Comparison of ENCODE assay signal across 8 mouse cellular contexts in genomic region chr11:62878728-62879127, GRCm38 (mm10). TPM values are rescaled to one million over a fixed set of nuclear protein-coding genes. Genes with fewer than 3 reads are reported as not detected.
A peak's percentile ranks its signal among the peaks of the same experiment; 100 is the strongest.
DNase-seq lines count a peak whose midpoint lies in the region; ATAC-seq and TF ChIP-seq lines count a peak whose summit lies in the region.

No protein-coding gene starts in this region.

- 22% methylated on average over 9 of the region's 9 CpGs for WGBS in kidney, postnatal 0 days
- 32% methylated on average over 9 of the region's 9 CpGs for WGBS in hindbrain, embryonic 10.5 days
- WGBS in midbrain, embryonic 12.5 days: 30% methylated on average over 9 of the region's 9 CpGs

- H3K4me2 ChIP-seq in kidney, postnatal 0 days (ENCODE audit: low read length): peak overlapping the region; percentile 69
- peak overlapping the region; percentile 73 for H3K4me2 ChIP-seq in midbrain, embryonic 12.5 days (replicated peaks)

- no peak overlapping the region for H3K9ac ChIP-seq in kidney, postnatal 0 days (ENCODE audit: low read depth, low read length)
- H3K9ac ChIP-seq in midbrain, embryonic 12.5 days (replicated peaks): peak overlapping the region; percentile 76; the same call in 1 of the 2 replicates

- TF ChIP-seq CTCF in kidney, postnatal 0 days (IDR thresholded peaks at IDR 0.05; ENCODE audit: low read depth): no peak

- no peak overlapping the region for H3K27ac ChIP-seq in kidney, postnatal 0 days
- peak overlapping the region; percentile 77 for H3K27ac ChIP-seq in brown adipose tissue, adult 24 weeks (replicated peaks; ENCODE audit: low read depth, low read length)
- peak overlapping the region; percentile 93 for H3K27ac ChIP-seq in hindbrain, embryonic 10.5 days
- H3K27ac ChIP-seq in midbrain, embryonic 12.5 days (replicated peaks): no peak overlapping the region

- H3K9me3 ChIP-seq in kidney, postnatal 0 days (replicated peaks; ENCODE audit: low read length): no peaks in the 10 kb centered on the region
- no peaks in the 10 kb centered on the region for H3K9me3 ChIP-seq in hindbrain, embryonic 10.5 days
- no peaks in the 10 kb centered on the region for H3K9me3 ChIP-seq in midbrain, embryonic 12.5 days

- ATAC-seq in kidney, postnatal 0 days (replicated peaks; ENCODE audit: low FRiP score, low read depth): no peak
- peak; percentile 44 for ATAC-seq in midbrain, embryonic 12.5 days (ENCODE audit: low FRiP score, low read depth)

- no peaks in the 10 kb centered on the region for H3K4me1 ChIP-seq in kidney, postnatal 0 days (replicated peaks; ENCODE audit: insufficient read depth, low read length)
- H3K4me1 ChIP-seq in brown adipose tissue, adult 24 weeks (ENCODE audit: control insufficient read depth, insufficient read depth, insufficient read length, low read length): no peaks in the 10 kb centered on the region
- peaks cover 17% of the 10 kb centered on the region; the same call in 1 of the 2 replicates for H3K4me1 ChIP-seq in hindbrain, embryonic 10.5 days (replicated peaks)
- H3K4me1 ChIP-seq in midbrain, embryonic 12.5 days: peaks cover 4% of the 10 kb centered on the region; the same call in 1 of the 2 replicates

- no peak for DNase-seq in kidney, postnatal 0 days (ENCODE audit: low spot score)
- DNase-seq in kidney, postnatal 10 days: no peak
- DNase-seq in hindbrain, embryonic 10.5 days (ENCODE audit: low spot score): no peak
- no peak for DNase-seq in urinary bladder, adult 2 months (ENCODE audit: low spot score)
- no peak for DNase-seq in Muller cell, postnatal 12 days (ENCODE audit: inconsistent ontology term)
- DNase-seq in spleen, postnatal 36 days (ENCODE audit: low spot score in 2 of 2): no peak

- no peaks in the 10 kb centered on the region for H3K27me3 ChIP-seq in kidney, postnatal 0 days (ENCODE audit: insufficient read depth, low read length)
- H3K27me3 ChIP-seq in hindbrain, embryonic 10.5 days (ENCODE audit: insufficient read depth, poor library complexity, severe bottlenecking): no peaks in the 10 kb centered on the region
- no peaks in the 10 kb centered on the region for H3K27me3 ChIP-seq in midbrain, embryonic 12.5 days

- no peaks in the 10 kb centered on the region for H3K36me3 ChIP-seq in kidney, postnatal 0 days (ENCODE audit: insufficient read depth, low read length)
- H3K36me3 ChIP-seq in hindbrain, embryonic 10.5 days: peaks cover 5% of the 10 kb centered on the region
- 0 out of 2 replicates have a peak, but pooled peaks cover under 1% of the 10 kb centered on the region for H3K36me3 ChIP-seq in midbrain, embryonic 12.5 days

- peak overlapping the region; percentile 67 for H3K4me3 ChIP-seq in kidney, postnatal 0 days (replicated peaks; ENCODE audit: low read depth, low read length)
- peak overlapping the region; percentile 50 for H3K4me3 ChIP-seq in brown adipose tissue, adult 24 weeks (ENCODE audit: insufficient read depth, low read depth, low read length)
- H3K4me3 ChIP-seq in hindbrain, embryonic 10.5 days: peak overlapping the region; percentile 83
- H3K4me3 ChIP-seq in midbrain, embryonic 12.5 days: peak overlapping the region; percentile 79

RNA-seq across cellular contexts. Expression of gene Tvp23b, which starts 0.5 kb away (rescaled TPM):
- polyA plus RNA-seq in kidney, postnatal 0 days (2015; fragmentation: Nextera tagmentation; extraction: Ambion mirVana): 83.6 and 83.7 TPM in 2 replicates
- 16.4 and 28.5 TPM in 2 replicates for polyA plus RNA-seq in brown adipose tissue, adult 24 weeks (2012; ENCODE audit: insufficient read depth, insufficient read length, missing spikeins)
- polyA plus RNA-seq in hindbrain, embryonic 10.5 days (2016; fragmentation: Nextera tagmentation; extraction: Ambion mirVana): 44.0 and 44.4 TPM in 2 replicates
- 45.1 and 46.1 TPM in 2 replicates for polyA plus RNA-seq in midbrain, embryonic 12.5 days (2016; fragmentation: Nextera tagmentation; extraction: Ambion mirVana)
- 44.5 and 51.3 TPM in 2 replicates for polyA plus RNA-seq in urinary bladder, adult 2 months (2012; rRNA removed)

RNA-seq across cellular contexts. Expression of gene Fbxw10, which starts 31.9 kb away (rescaled TPM):
- polyA plus RNA-seq in kidney, postnatal 0 days (2015; fragmentation: Nextera tagmentation; extraction: Ambion mirVana): 0.53 and 0.93 TPM in 2 replicates
- polyA plus RNA-seq in brown adipose tissue, adult 24 weeks (2012; ENCODE audit: insufficient read depth, insufficient read length, missing spikeins): 0.55 TPM in 1 of 2 replicates, not detected in the other
- 0.36 and 0.41 TPM in 2 replicates for polyA plus RNA-seq in hindbrain, embryonic 10.5 days (2016; fragmentation: Nextera tagmentation; extraction: Ambion mirVana)
- polyA plus RNA-seq in midbrain, embryonic 12.5 days (2016; fragmentation: Nextera tagmentation; extraction: Ambion mirVana): 0.45 and 0.64 TPM in 2 replicates
- polyA plus RNA-seq in urinary bladder, adult 2 months (2012; rRNA removed): 0.77 and 1.6 TPM in 2 replicates

RNA-seq across cellular contexts. Expression of gene Trim16, which starts 58.7 kb away (rescaled TPM):
- 16.4 and 18.1 TPM in 2 replicates for polyA plus RNA-seq in kidney, postnatal 0 days (2015; fragmentation: Nextera tagmentation; extraction: Ambion mirVana)
- 12.2 and 19.9 TPM in 2 replicates for polyA plus RNA-seq in brown adipose tissue, adult 24 weeks (2012; ENCODE audit: insufficient read depth, insufficient read length, missing spikeins)
- polyA plus RNA-seq in hindbrain, embryonic 10.5 days (2016; fragmentation: Nextera tagmentation; extraction: Ambion mirVana): 4.4 and 6.1 TPM in 2 replicates
- 4.5 and 6.1 TPM in 2 replicates for polyA plus RNA-seq in midbrain, embryonic 12.5 days (2016; fragmentation: Nextera tagmentation; extraction: Ambion mirVana)
- 23.3 and 33.0 TPM in 2 replicates for polyA plus RNA-seq in urinary bladder, adult 2 months (2012; rRNA removed)

Comparison
In these comparisons a context has a peak if more than half of its experiments do, and no peak if none do; other contexts are left out.
1. H3K27ac ChIP-seq: peak in brown adipose tissue, adult 24 weeks (single experiment) and hindbrain, embryonic 10.5 days (single experiment); none in kidney, postnatal 0 days (single experiment) and midbrain, embryonic 12.5 days (single experiment).
2. Peak in every context shown above with its lines, with median percentiles within 50 percentile points of each other: H3K4me3 ChIP-seq.